Mouse (Mus musculus) Muller cell, postnatal 12 days (primary cell): ENCODE measurements at regions not wholly inside any gene's neighbourhood (a gene's known extent, or its start where the extent isn't known, plus 50 kb on each side); places are given as distances from the start of the nearest gene placed in this dataset.

Source experiments
- DNase-seq: peaks from one replicate; pipeline ENCODE4 v3.0.0-alpha.2; 2015; ENCODE audit errors: inconsistent ontology term

GRCm38 (mm10) chrX:142026402-142026801, 151.4 kb upstream of the Gm15294 start:
- DNase-seq, result peak; percentile 37

GRCm38 (mm10) chrX:141998304-141998856, 123.3 kb upstream of the Gm15294 start:
- DNase-seq, result no peak
